In genomic region chr11:43883641-43884181, GRCm38 (mm10) we compare ENCODE assay signal across 19 mouse cellular contexts. TPM values are rescaled to one million over a fixed set of nuclear protein-coding genes. Genes with fewer than 3 reads are reported as not detected.
"Had no signal": no experiment of that assay in that cellular context is flagged by ENCODE, and none has a peak within 500 bp of the region (broad histone marks: within the 10 kb centered on the region; RNA-seq: fewer than 3 reads in every experiment).

No protein-coding gene starts in this region.

- DNase-seq: kidney, adult 8-10 months; kidney, postnatal 36 days; layer of hippocampus, postnatal 36 days; lung, embryonic 14.5 days; lung, postnatal 10 days; lung, postnatal 4 days; right cerebral cortex, postnatal 25 days; thymus, adult 2 months; thymus, postnatal 25 days had no signal

- H3K36me3 ChIP-seq: limb, embryonic 15.5 days; liver, embryonic 12.5 days; midbrain, embryonic 15.5 days; neural tube, embryonic 12.5 days had no signal

- H3K9me3 ChIP-seq: limb, embryonic 15.5 days; liver, embryonic 12.5 days; midbrain, embryonic 15.5 days; neural tube, embryonic 12.5 days had no signal

- H3K9ac ChIP-seq: limb, embryonic 15.5 days; liver, embryonic 12.5 days; lung, embryonic 14.5 days; midbrain, embryonic 15.5 days; neural tube, embryonic 12.5 days had no signal

- H3K4me2 ChIP-seq: limb, embryonic 15.5 days; liver, embryonic 12.5 days; lung, embryonic 14.5 days; midbrain, embryonic 11.5 days; midbrain, embryonic 15.5 days; neural tube, embryonic 12.5 days had no signal

- ATAC-seq: intestine, embryonic 16.5 days; liver, embryonic 12.5 days; midbrain, embryonic 15.5 days had no signal

- H3K4me1 ChIP-seq: limb, embryonic 15.5 days; liver, embryonic 12.5 days; midbrain, embryonic 15.5 days; neural tube, embryonic 12.5 days had no signal

- H3K27ac ChIP-seq: kidney, postnatal 0 days; limb, embryonic 15.5 days; liver, embryonic 12.5 days; midbrain, embryonic 15.5 days; neural tube, embryonic 12.5 days had no signal

- H3K27me3 ChIP-seq: limb, embryonic 15.5 days; liver, embryonic 12.5 days; midbrain, embryonic 15.5 days; neural tube, embryonic 12.5 days had no signal

- H3K4me3 ChIP-seq: limb, embryonic 15.5 days; liver, embryonic 12.5 days; midbrain, embryonic 15.5 days; neural tube, embryonic 12.5 days had no signal

RNA-seq across cellular contexts. Expression of gene Adra1b, which starts 17.3 kb away (rescaled TPM):
- total RNA-seq: megakaryocyte, adult 5-6 weeks; monocyte, adult 5-6 weeks; neutrophil, adult 5-6 weeks had no signal
